Mouse (Mus musculus) urinary bladder, postnatal 14 days (tissue): ENCODE measurements around the gene Olfr971.
"Not testable (repeated sequence)": the region's sequence is repeated elsewhere in the genome, so short reads cannot be mapped to it uniquely, and the experiment has no call there.

Experiments used
- DNase-seq: peaks from one replicate; pipeline ENCODE4 v3.0.0; 2021; ENCODE audit warnings: low spot score

The Olfr971 gene

GRCm38 (mm10) chr9:39836576-39836975, at the start of gene Olfr971:
Gene Olfr971 (plus strand): TSS chr9:39836876.
- not testable (repeated sequence) for DNase-seq

- DNase-seq: no peak
These were observed 46.1 kb upstream of the Olfr971 start, which contains the start of gene Olfr969 for GRCm38 (mm10) chr9:39790558-39790957. Gene Olfr969 (plus strand): TSS chr9:39790945.

GRCm38 (mm10) chr9:39808560-39808959, 28.1 kb upstream of the Olfr971 start, which contains the start of gene Olfr970:
Gene Olfr970 (plus strand): TSS chr9:39808860.
- no peak for DNase-seq

GRCm38 (mm10) chr9:39866122-39866521, 29.4 kb downstream of the Olfr971 start, which contains the start of gene Olfr972:
Gene Olfr972 (plus strand): TSS chr9:39866422.
- no peak for DNase-seq

- not testable (repeated sequence) for DNase-seq
These were observed 35.3 kb downstream of the Olfr971 start for GRCm38 (mm10) chr9:39871986-39872385.

GRCm38 (mm10) chr9:39877541-39878396, 41.1 kb downstream of the Olfr971 start:
- DNase-seq: not testable (repeated sequence)
